Mouse (Mus musculus) T-helper 2 cell (primary cell): ENCODE measurements around the gene Coq5.

ENCODE experiments used
- in situ Hi-C: fragments of 300-600 bp; cut with MboI, MseI; formaldehyde crosslinking; loops from one replicate; pipeline ENCODE4 v1.15.1; 2025; ENCODE audit warnings: high pct_unique_total_duplicates

Gene Coq5

GRCm38 (mm10) chr5:115279226-115280049 is at the start of gene Coq5:
Coq5 (plus strand) TSS chr5:115279666.
- in situ Hi-C loops = loop anchor here (5.0 kb wide), 1 partner anchor 68 kb away; the partner anchor contains the start of gene Cox6a1

DNA sequence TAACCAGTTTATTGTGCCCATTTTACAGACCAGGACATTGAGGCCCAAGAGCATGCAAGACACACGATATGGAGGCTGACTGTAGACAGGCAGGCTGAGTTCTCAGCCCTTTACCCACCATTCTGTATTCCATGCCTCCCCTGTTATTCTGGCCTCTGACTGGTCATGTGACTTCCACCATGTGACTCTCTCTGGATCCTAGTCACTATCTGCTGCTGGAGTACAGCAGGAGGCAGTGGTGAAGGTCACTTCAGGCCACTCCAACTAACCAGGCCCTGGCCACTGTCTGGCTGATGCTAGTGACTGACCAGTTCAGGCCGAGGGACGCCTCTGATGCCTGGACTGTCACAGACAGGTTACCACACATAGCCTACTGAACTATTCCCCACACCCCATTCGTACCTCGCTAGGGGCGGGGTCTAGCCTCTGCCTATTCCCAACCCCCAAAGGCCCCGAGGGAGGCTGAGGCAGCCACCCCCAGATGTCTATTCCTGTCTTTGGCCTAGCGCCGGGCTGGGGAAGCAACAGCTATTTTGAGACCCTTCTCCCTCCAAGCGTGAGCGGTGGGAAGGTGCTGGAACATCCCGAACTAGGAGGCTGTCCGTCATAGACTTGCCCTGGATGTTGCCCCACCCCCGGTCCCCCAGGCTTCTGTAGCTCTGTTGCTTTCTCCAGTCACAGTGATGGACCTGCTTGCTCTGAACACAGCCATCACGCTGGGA is 48.5 kb upstream of the Coq5 start:
- in situ Hi-C loops = loop anchor here (5.0 kb wide), 1 partner anchor 44 kb away; no protein-coding TSS in a partner anchor

DNA sequence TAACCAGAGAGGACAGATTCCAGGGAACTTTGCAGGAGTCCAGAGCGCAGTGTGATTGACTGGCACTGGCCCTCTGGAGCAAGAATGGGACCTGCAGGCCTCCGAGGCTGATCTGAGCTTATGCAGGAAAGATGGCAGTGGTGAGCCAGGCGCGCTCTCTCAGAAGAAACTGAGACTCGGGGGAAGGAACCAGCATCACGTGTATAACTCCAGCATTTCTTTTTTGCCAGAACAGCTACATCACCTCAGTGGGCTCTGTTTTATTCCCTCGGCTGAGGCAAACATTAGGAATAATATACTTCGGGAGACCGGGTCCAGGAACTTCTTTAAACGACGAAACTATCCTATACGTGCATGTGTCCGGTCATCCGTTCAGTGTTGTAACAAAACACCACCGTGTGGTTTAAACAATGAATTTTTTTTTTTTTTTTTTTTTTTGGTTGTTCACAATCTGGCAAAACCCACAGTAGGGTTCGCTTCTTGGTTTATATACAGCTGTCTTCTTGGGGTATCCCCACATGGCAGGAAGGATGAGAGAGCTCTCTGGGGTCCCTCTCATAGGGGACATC is 47.8 kb upstream of the Coq5 start:
- in situ Hi-C loops = loop anchor here (5.0 kb wide), 1 partner anchor 44 kb away; no protein-coding TSS in a partner anchor

DNA sequence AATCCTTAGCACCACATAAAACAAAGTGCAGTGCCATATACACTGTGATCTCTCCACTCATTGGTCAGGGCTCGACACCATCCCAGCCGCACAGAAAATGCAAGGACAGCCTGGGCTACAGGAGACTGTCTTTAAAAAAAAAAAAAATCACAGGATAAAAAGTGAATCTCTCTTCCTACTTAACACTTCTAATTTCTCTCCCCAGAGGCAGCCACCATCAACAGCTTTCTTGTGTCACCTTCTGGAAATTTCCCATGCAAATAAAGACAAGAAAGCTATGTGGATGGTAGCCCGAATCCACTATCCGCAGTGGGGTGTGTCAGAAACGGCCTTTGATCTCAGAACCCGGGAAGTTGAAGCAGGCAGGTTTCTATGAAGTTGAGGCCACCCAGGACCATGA is 47.0 kb upstream of the Coq5 start:
- in situ Hi-C loops = loop anchor here (5.0 kb wide), 1 partner anchor 45 kb away; no protein-coding TSS in a partner anchor

- in situ Hi-C loops = loop anchor here (5.0 kb wide), 1 partner anchor 46 kb away; no protein-coding TSS in a partner anchor
Measured at GRCm38 (mm10) chr5:115233031-115233780, 46.3 kb upstream of the Coq5 start.

GRCm38 (mm10) chr5:115234519-115234918 is 44.9 kb upstream of the Coq5 start:
- in situ Hi-C loops = loop anchor here (5.0 kb wide), 1 partner anchor 47 kb away; no protein-coding TSS in a partner anchor

GRCm38 (mm10) chr5:115235323-115235771 is 44.1 kb upstream of the Coq5 start:
- in situ Hi-C loops = loop anchor here (5.0 kb wide), 3 partner anchors 68 to 258 kb away; no protein-coding TSS in a partner anchor

- in situ Hi-C loops = loop anchor here (5.0 kb wide), 3 partner anchors 69 to 259 kb away; no protein-coding TSS in a partner anchor
Measured at GRCm38 (mm10) chr5:115235786-115236263, 43.6 kb upstream of the Coq5 start, which contains the start of gene Pop5. Pop5 (plus strand) TSS chr5:115235836.

GRCm38 (mm10) chr5:115237803-115238728 is 41.4 kb upstream of the Coq5 start:
- in situ Hi-C loops = loop anchor here (5.0 kb wide), 3 partner anchors 71 to 261 kb away; no protein-coding TSS in a partner anchor

DNA sequence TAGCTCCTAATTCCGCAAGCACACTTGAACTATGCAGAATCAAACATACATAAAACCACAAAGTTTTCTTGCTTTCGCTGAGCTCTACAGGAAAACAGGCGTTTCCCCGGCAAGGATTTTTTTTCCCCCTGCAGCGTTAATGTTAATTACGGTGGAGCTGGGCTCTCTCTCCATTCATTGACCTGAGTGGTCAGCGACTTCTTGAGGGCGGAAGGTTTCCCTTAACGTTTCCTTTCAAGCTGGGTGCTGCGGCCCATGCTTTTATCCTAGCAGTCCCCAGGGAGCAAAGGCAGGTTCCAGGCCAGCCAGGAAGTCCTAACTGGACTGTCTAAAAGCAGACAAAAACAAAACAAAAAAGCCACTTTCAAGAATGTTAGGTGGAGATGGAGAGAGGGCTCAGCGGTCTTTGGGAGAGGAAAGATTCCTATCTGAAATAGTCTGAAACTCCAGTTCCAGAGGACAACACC is 40.7 kb upstream of the Coq5 start:
- in situ Hi-C loops = loop anchor here (5.0 kb wide), 3 partner anchors 71 to 261 kb away; no protein-coding TSS in a partner anchor

DNA sequence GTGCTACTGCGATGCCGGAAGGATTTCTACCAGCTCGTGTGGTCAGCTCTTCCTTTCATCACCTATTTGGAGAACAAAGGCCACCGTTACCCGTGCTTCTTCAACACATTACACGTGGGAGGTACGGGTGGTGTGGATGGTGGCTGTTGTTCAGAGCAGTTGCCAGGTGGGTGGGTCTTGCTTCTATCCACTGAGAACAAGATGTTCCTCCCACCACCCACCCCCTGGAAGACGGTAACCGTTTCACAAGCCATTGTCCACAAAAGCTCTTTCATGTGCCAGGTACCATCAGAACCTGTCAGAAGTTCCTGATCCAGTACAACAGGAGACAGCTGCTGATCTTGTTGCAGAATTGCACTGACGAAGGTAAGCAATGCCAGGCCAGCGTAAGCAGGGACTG is 39.3 kb upstream of the Coq5 start:
- in situ Hi-C loops = no loop called here

DNA sequence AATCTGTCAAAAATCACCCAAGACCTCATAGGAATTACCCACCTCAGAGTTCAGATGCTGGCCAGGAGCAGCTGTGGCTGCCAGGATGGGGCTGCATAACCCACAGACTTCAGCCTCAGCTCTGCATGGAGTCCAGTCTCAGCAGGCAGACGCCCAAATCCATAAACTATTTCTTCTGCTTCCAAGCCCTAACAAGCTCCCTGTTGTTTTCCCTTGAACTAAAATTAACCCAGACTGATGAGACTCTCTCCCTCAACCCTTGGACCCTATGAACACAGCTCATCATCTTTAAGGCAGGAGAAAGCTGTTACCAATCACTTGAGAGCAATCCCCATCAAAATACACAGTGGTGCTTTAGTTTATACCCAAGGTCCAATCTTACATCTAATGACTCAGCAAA is 24.0 kb upstream of the Coq5 start:
- in situ Hi-C loops = no loop called here

DNA sequence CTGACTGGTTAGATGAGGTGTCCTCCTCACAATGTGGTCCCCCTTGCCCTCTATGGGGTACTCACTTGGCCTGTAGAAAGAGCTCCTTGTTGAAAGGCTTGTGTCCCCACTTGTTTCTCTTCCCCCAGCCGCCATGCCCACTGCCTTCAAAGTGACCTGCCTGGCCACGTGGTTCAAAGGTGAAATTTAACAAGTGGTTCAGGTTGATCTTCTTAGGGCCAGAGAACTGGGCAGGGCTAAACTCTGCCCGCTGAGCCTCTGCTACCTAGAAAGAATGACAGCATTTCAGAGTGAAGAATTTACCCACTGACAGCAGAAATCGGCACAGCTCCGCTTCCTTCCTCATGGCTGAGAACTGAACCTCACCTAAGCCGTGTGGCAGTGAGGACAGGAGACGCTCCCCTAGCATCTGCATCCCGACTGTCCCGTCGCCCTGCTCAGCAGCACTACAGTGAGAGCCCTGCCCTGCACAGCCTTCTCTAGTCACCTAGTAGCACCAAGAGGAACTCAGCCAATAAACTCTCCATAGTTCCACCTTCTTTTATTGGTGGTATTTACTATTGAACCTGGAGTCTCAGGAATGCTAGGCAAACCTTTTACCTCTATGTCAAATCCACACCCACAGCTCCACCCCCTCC is 22.4 kb upstream of the Coq5 start:
- in situ Hi-C loops = no loop called here

DNA sequence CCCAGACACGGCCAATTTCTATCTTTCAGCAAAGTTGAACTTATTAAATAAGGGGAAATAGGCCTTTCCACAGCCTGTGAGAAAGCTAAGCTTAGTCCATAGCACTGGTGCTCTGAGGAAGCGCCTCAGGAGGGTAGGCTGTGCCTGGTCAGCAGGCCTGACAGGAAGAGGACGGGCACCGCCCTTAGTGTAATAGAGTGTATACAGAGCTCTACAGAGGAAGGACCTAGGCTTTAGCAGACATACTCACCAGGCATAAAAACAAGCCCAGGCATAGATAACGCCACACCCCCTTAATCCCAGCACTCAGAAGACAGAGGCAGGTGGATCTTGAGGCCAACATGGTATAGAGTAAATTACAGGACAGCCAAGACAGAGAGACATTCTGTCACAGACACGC is 19.1 kb upstream of the Coq5 start:
- in situ Hi-C loops = no loop called here

DNA sequence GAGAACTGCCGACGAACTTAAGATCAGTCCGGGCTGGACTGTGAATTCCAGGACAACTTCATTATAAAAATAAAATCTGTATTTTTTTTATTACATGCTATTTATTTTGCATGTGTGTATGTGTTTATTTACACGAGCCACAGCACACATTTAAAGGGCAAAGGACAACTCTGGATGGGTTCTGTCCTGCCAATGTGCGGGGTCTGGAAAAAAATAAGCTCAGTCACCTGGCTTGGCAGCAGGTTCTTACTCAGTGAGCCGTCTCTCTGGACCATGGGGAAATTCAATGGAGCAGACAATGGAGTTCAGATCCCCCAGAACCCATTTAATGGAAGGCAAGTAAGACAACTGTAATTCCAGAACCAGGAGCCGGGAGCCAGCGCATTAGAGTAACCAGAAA is 18.3 kb upstream of the Coq5 start:
- in situ Hi-C loops = no loop called here

GRCm38 (mm10) chr5:115261880-115262279 is 17.6 kb upstream of the Coq5 start:
- in situ Hi-C loops = no loop called here

DNA sequence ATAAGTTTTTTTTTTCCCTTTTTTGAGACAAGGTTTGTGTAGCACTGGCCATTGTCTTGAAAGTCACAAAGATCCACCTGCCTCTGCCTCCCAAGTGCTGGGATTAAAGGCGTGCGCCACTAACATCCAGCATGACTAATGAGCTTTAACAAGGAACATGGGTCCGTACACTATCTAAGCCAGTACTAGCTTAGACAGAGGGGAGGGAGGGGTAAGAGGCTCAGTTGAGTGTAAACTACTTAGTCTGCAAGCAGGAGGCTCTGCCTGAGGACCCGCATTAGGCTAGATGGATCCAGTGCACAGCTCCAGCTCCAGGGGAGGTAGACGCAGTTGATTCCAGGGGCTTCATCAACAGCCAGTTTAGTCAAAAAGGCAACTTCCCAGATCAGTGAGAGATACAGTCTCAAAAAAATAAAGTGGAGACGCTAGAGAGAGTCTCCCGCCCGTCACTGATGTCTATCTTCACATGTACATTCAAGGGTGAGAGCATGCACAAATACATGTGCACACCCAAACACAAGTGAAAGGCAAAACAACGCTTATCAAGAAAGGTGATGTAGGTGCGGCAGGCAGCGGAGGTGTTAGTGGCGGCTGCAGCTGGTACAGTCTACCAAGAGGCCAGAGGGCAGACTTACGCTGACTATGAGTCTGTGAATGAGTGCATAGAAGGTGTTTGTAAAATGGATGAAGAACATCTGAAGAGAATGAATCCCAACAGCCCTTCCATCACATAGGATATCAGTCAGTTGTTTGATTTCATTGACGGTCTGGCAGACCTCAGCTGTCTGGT is 16.8 kb upstream of the Coq5 start:
- in situ Hi-C loops = no loop called here

GRCm38 (mm10) chr5:115266340-115266739 is 13.1 kb upstream of the Coq5 start:
- in situ Hi-C loops = no loop called here
